22 mouse cellular contexts compared by ENCODE assay signal in the genomic region with DNA sequence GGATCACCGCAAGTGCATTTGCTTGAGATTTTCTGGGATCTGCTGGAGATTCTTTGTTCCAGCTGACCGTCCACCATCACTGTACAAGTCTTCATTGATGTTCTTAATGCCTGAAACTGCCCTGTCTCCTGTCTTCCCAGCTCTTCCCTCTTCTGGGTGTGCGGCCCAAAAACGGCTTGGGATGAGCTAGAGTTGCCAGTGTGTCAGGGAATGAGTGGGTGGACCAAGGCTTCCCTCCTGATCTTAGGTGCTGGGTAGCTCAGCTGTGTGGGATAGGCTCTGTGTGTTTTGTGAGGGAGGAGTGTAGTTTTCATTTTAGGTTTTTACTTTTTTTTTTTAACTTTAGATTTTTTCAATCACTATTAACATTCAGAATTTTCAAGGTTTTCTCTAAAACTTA.
"Had no signal": no experiment of that assay in that cellular context is flagged by ENCODE, and none has a peak within 500 bp of the region (broad histone marks: within the 10 kb centered on the region; RNA-seq: fewer than 3 reads in every experiment).

No protein-coding gene starts in this region.

- DNase-seq: cerebellum, adult 2 months; cerebellum, adult 8-10 months; cerebellum, adult 9-10 months; cerebellum, adult 9-11 months; cerebellum, postnatal 10 days; cerebellum, postnatal 14 days; cerebellum, postnatal 25 days; cerebellum, postnatal 36 days; embryo, embryonic 11 days; forebrain, postnatal 0 days; gastrocnemius, adult 2 months; gastrocnemius, postnatal 10 days; gastrocnemius, postnatal 14 days; gastrocnemius, postnatal 25 days; gastrocnemius, postnatal 36 days; heart, adult 11 months; heart, adult 18-20 months; heart, adult 2 months had no signal

- ATAC-seq: forebrain, embryonic 13.5 days; forebrain, embryonic 14.5 days; forebrain, embryonic 15.5 days; forebrain, embryonic 16.5 days; forebrain, postnatal 0 days had no signal
